Mouse (Mus musculus) E14TG2a.4 (cell line): ENCODE results near the gene Acss3.

Experiments used
- CTCF ChIP-seq: conservative IDR thresholded peaks from 2 replicates; pipeline ENCODE4 v1.5.1; 2014; ENCODE audit warnings: low read length
- NANOG ChIP-seq: IDR thresholded peaks from 2 replicates; pipeline ENCODE4 v1.6.1; 2014; ENCODE audit warnings: borderline replicate concordance, low read length, mixed read lengths
- POU5F1 ChIP-seq: IDR thresholded peaks from 2 replicates; pipeline ENCODE4 v1.6.1; 2014; ENCODE audit warnings: low read length, borderline replicate concordance

- TF ChIP-seq CTCF (no peak), POU5F1 (no peak), NANOG (no peak)
Observed at GRCm38 (mm10) chr10:106914275-106914674, 209.2 kb downstream of the Acss3 start.
